Mouse (Mus musculus) midbrain, embryonic 12.5 days (tissue): ENCODE results near the gene Cabp1. TPM values are rescaled to one million over a fixed set of nuclear protein-coding genes. Genes with fewer than 3 reads are reported as not detected.

Source experiments
- ATAC-seq: fragments of 200-750 bp; cut with Nextera tagmentation; 2 replicates; pipeline ENCODE4 v1.8.0; 2017; ENCODE audit warnings: low read depth, moderate TSS enrichment, moderate library complexity; ENCODE audit not compliant: low FRiP score
- H3K27ac ChIP-seq: fragments of 300-500 bp; sonication (generic); replicated peaks from 2 replicates; pipeline ENCODE4 v1.5.1; 2016; ENCODE audit warnings: mild to moderate bottlenecking
- H3K27me3 ChIP-seq: fragments of 300-500 bp; sonication (generic); 2 replicates; pipeline ENCODE4 v1.6.1; 2016; ENCODE audit warnings: mild to moderate bottlenecking
- H3K36me3 ChIP-seq: fragments of 300-500 bp; sonication (generic); 2 replicates; pipeline ENCODE4 v1.6.1; 2016
- H3K4me1 ChIP-seq: fragments of 300-500 bp; sonication (generic); 2 replicates; pipeline ENCODE4 v1.6.1; 2016
- H3K4me2 ChIP-seq: fragments of 300-500 bp; sonication (generic); replicated peaks from 2 replicates; pipeline ENCODE4 v1.6.1; 2016; ENCODE audit warnings: mild to moderate bottlenecking, moderate library complexity
- H3K4me3 ChIP-seq: fragments of 300-500 bp; sonication (generic); 2 replicates; pipeline ENCODE4 v1.5.1; 2016; ENCODE audit warnings: mild to moderate bottlenecking
- H3K9ac ChIP-seq: fragments of 300-500 bp; sonication (generic); replicated peaks from 2 replicates; pipeline ENCODE4 v1.6.1; 2016; ENCODE audit warnings: mild to moderate bottlenecking, moderate library complexity
- H3K9me3 ChIP-seq: fragments of 300-500 bp; sonication (generic); 2 replicates; pipeline ENCODE4 v1.6.1; 2016; ENCODE audit warnings: mild to moderate bottlenecking
- WGBS: fragments of 180-500 bp; shearing (Covaris S2); methylation state at CpG from one replicate; pipeline ENCODE4 v1.1.7; 2016; 5-methylcytosine and 5-hydroxymethylcytosine counted together
- polyA plus RNA-seq: library from polyadenylated mRNA; unstranded; fragments of >200 nt; fragmentation: Nextera tagmentation; extraction: Ambion mirVana; gene quantifications from 2 replicates; pipeline ENCODE4 v1.2.1, GENCODE M21; 2016

Cabp1 gene
- polyA plus RNA-seq, 1 experiment from 2014 or later, result 2.3 TPM

GRCm38 (mm10) chr5:115145253-115145968, 48.8 kb downstream of the Cabp1 start:
- Histone ChIP-seq H3K4me2 (no peak overlapping the region), H3K4me1 (0 out of 2 replicates have a peak, but pooled peaks cover 7% of the 10 kb centered on the region), H3K9ac (no peak overlapping the region), H3K4me3 (no peak overlapping the region), H3K9me3 (no peaks in the 10 kb centered on the region), H3K27me3 (no peaks in the 10 kb centered on the region), H3K27ac (no peak overlapping the region), H3K36me3 (peaks cover 47% of the 10 kb centered on the region)
- ATAC-seq, result no peak
- 85% methylated on average over 11 of the region's 11 CpGs for WGBS

DNA sequence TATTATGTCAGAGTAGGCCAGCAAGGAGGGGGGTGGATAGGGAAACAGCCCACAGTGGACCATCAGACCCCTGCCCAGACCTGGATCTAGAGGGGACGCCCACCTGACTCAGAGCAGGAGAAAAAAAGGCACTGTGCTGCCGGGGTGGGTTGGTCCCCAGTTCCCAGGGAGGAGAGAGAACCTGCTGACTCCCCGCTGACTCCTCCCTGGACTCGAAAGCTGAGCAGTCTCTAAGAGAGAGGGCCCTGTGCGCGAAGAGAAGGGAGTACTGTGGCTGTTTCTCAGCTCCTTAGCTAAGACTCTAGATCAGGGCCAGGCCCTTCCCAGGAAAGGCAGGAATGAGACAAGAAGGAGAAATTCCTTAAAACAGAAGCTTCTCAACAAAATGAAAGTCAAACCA, 49.7 kb downstream of the Cabp1 start:
- ATAC-seq, result no peak

GRCm38 (mm10) chr5:115143552-115143951, 50.6 kb downstream of the Cabp1 start:
- H3K4me2 ChIP-seq, result no peak overlapping the region
- no peaks in the 10 kb centered on the region for H3K27me3 ChIP-seq
- H3K4me1 ChIP-seq, result 0 out of 2 replicates have a peak, but pooled peaks cover 7% of the 10 kb centered on the region
- no peak for ATAC-seq
- no peak overlapping the region for H3K4me3 ChIP-seq
- peaks cover 30% of the 10 kb centered on the region for H3K36me3 ChIP-seq
- no peak overlapping the region for H3K27ac ChIP-seq
- 85% methylated on average over 10 of the region's 10 CpGs for WGBS
- H3K9me3 ChIP-seq, result no peaks in the 10 kb centered on the region
- H3K9ac ChIP-seq, result no peak overlapping the region

More for the DNA sequence above, 49.7 kb downstream of the Cabp1 start:
- H3K4me2 ChIP-seq, result no peak overlapping the region
- 81% methylated on average over 6 of the region's 6 CpGs for WGBS
- 0 out of 2 replicates have a peak, but pooled peaks cover 7% of the 10 kb centered on the region for H3K4me1 ChIP-seq
- no peak overlapping the region for H3K4me3 ChIP-seq
- H3K36me3 ChIP-seq, result peaks cover 37% of the 10 kb centered on the region
- H3K9me3 ChIP-seq, result no peaks in the 10 kb centered on the region
- H3K27me3 ChIP-seq, result no peaks in the 10 kb centered on the region
- no peak overlapping the region for H3K27ac ChIP-seq
- H3K9ac ChIP-seq, result no peak overlapping the region

DNA sequence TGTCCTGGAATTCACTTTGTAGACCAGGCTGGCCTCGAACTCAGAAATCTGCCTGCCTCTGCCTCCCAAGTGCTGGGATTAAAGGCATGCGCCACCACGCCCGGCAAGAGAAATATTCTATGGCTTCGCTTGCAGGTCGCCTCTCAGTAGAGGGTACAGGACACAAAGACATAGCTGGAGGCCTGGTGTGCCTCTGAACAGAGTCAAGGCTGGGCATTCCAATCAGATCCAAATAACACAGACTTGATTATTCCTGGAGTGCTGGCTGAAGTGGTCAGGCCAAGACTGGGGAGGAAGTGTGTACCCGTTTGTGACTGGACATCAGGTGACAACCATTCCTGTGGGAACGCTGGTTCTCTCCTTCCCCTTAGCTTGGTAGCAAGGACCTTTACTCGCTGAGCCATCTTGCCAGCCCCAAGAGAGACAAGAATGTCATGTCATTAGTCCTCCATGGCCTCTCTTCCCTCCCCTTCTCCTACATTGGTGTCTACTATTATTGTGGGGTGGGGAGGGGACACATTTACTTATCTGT, 51.9 kb downstream of the Cabp1 start:
- no peak overlapping the region for H3K4me3 ChIP-seq
- 92% methylated on average over 9 of the region's 9 CpGs for WGBS
- no peak overlapping the region for H3K4me2 ChIP-seq
- 0 out of 2 replicates have a peak, but pooled peaks cover 7% of the 10 kb centered on the region for H3K4me1 ChIP-seq
- no peak overlapping the region for H3K27ac ChIP-seq
- H3K9me3 ChIP-seq, result no peaks in the 10 kb centered on the region
- H3K27me3 ChIP-seq, result 0 out of 2 replicates have a peak, but pooled peaks cover 4% of the 10 kb centered on the region
- H3K36me3 ChIP-seq, result peaks cover 16% of the 10 kb centered on the region
- no peak overlapping the region for H3K9ac ChIP-seq
- ATAC-seq, result no peak

DNA sequence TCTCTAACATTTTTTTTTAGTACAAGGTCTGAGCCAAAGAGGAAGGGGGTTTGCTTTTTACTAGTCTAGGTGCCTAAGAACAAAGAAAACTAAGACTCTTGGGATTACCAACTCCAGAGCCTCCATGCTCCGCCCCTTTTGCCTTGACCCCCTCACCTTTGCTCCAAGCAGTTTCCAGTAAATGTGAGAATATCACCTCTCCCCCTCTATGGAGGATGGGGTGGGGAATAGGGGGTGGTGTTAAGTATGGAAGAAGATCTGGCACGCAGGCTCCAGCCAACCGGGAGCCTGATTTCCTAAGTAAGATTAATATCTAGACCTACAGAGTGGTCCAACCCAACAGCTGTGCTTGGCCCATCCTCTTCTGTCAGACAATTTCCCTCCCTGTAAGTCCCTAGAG, 53.5 kb downstream of the Cabp1 start:
- Histone ChIP-seq H3K4me3 (no peak overlapping the region), H3K27ac (no peak overlapping the region), H3K4me2 (no peak overlapping the region), H3K27me3 (0 out of 2 replicates have a peak, but pooled peaks cover 9% of the 10 kb centered on the region), H3K9ac (no peak overlapping the region), H3K9me3 (no peaks in the 10 kb centered on the region), H3K36me3 (peaks cover 1% of the 10 kb centered on the region; the same call in 1 of the 2 replicates), H3K4me1 (0 out of 2 replicates have a peak, but pooled peaks cover 7% of the 10 kb centered on the region)
- 71% methylated on average over 3 of the region's 3 CpGs for WGBS
- ATAC-seq, result no peak

GRCm38 (mm10) chr5:115139124-115139523, 55.1 kb downstream of the Cabp1 start:
- 0 out of 2 replicates have a peak, but pooled peaks cover 9% of the 10 kb centered on the region for H3K27me3 ChIP-seq
- no peak overlapping the region for H3K4me3 ChIP-seq
- no peak overlapping the region for H3K9ac ChIP-seq
- no peaks in the 10 kb centered on the region for H3K36me3 ChIP-seq
- peaks cover 8% of the 10 kb centered on the region; the same call in 1 of the 2 replicates for H3K4me1 ChIP-seq
- no peak overlapping the region for H3K27ac ChIP-seq
- no peak overlapping the region for H3K4me2 ChIP-seq
- ATAC-seq, result no peak
- H3K9me3 ChIP-seq, result no peaks in the 10 kb centered on the region
- 70% methylated on average over 4 of the region's 4 CpGs for WGBS

GRCm38 (mm10) chr5:115134234-115135165, 59.7 kb downstream of the Cabp1 start, which contains the start of gene Unc119b:
Gene Unc119b, minus strand, starts transcription at chr5:115134975.
- H3K4me1 ChIP-seq, result peaks cover 19% of the 10 kb centered on the region
- H3K9me3 ChIP-seq, result no peaks in the 10 kb centered on the region
- 0 out of 2 replicates have a peak, but pooled peaks cover 9% of the 10 kb centered on the region for H3K27me3 ChIP-seq
- peak; percentile 95 for ATAC-seq
- peaks cover 9% of the 10 kb centered on the region for H3K36me3 ChIP-seq
- H3K27ac ChIP-seq, result peak within 1 kb of the TSS; percentile 63
- H3K4me3 ChIP-seq, result peak within 1 kb of the TSS; percentile 94
- peak within 1 kb of the TSS; percentile 81 for H3K4me2 ChIP-seq
- peak within 1 kb of the TSS; percentile 89 for H3K9ac ChIP-seq
- WGBS, result under 1% methylated on average over 58 of the region's 81 CpGs

- H3K36me3 ChIP-seq, result peaks cover 19% of the 10 kb centered on the region
- H3K27ac ChIP-seq, result no peak overlapping the region
- WGBS, result 64% methylated on average over 6 of the region's 6 CpGs
- H3K9ac ChIP-seq, result peak overlapping the region; percentile 89
- H3K4me1 ChIP-seq, result peaks cover 19% of the 10 kb centered on the region
- ATAC-seq, result no peak
- peak overlapping the region; percentile 81 for H3K4me2 ChIP-seq
- peak overlapping the region; percentile 94 for H3K4me3 ChIP-seq
- 0 out of 2 replicates have a peak, but pooled peaks cover 9% of the 10 kb centered on the region for H3K27me3 ChIP-seq
- no peaks in the 10 kb centered on the region for H3K9me3 ChIP-seq
Observed at GRCm38 (mm10) chr5:115133358-115134066, 60.7 kb downstream of the Cabp1 start.

DNA sequence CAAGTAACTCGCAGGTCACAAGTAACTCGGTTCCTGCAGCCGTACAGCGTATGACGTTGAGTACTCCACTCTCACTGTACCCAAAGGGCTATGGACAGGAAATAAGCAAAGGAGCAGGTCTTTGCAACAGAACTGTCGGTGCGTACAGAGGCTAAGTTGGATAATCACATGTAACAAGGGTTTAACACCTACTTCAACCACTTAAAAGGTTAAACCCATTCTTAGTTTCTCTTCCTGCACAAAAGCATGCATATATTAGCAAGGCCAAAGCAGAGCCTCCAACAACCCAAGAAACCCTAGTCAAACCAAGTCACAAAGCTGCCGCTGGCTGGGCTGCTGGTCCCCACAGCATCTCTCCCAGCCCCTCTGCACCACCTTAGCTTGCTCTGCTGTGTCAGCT, 61.7 kb downstream of the Cabp1 start:
- peaks cover 29% of the 10 kb centered on the region for H3K36me3 ChIP-seq
- ATAC-seq, result no peak
- WGBS, result 84% methylated on average over 8 of the region's 8 CpGs
- H3K27ac ChIP-seq, result no peak overlapping the region
- H3K4me3 ChIP-seq, result no peak overlapping the region
- H3K9me3 ChIP-seq, result no peaks in the 10 kb centered on the region
- peak overlapping the region; percentile 8; the same call in 1 of the 2 replicates for H3K9ac ChIP-seq
- peaks cover 19% of the 10 kb centered on the region for H3K4me1 ChIP-seq
- H3K4me2 ChIP-seq, result peak overlapping the region; percentile 81
- H3K27me3 ChIP-seq, result 0 out of 2 replicates have a peak, but pooled peaks cover 5% of the 10 kb centered on the region

- peaks cover 24% of the 10 kb centered on the region for H3K4me1 ChIP-seq
- H3K36me3 ChIP-seq, result peaks cover 58% of the 10 kb centered on the region
- WGBS, result 84% methylated on average over 6 of the region's 6 CpGs
- H3K27ac ChIP-seq, result no peak overlapping the region
- H3K9me3 ChIP-seq, result no peaks in the 10 kb centered on the region
- H3K9ac ChIP-seq, result no peak overlapping the region
- H3K4me3 ChIP-seq, result no peak overlapping the region
- H3K27me3 ChIP-seq, result no peaks in the 10 kb centered on the region
- H3K4me2 ChIP-seq, result no peak overlapping the region
- ATAC-seq, result no peak
Observed at GRCm38 (mm10) chr5:115129328-115129727, 64.9 kb downstream of the Cabp1 start.
